Mouse (Mus musculus) E14TG2a.4 (cell line): ENCODE measurements around the gene Tead4.

Experiments used
- CTCF ChIP-seq: conservative IDR thresholded peaks from 2 replicates; pipeline ENCODE4 v1.5.1; 2014; ENCODE audit warnings: low read length
- NANOG ChIP-seq: IDR thresholded peaks from 2 replicates; pipeline ENCODE4 v1.6.1; 2014; ENCODE audit warnings: borderline replicate concordance, low read length, mixed read lengths
- POU5F1 ChIP-seq: IDR thresholded peaks from 2 replicates; pipeline ENCODE4 v1.6.1; 2014; ENCODE audit warnings: low read length, borderline replicate concordance

DNA sequence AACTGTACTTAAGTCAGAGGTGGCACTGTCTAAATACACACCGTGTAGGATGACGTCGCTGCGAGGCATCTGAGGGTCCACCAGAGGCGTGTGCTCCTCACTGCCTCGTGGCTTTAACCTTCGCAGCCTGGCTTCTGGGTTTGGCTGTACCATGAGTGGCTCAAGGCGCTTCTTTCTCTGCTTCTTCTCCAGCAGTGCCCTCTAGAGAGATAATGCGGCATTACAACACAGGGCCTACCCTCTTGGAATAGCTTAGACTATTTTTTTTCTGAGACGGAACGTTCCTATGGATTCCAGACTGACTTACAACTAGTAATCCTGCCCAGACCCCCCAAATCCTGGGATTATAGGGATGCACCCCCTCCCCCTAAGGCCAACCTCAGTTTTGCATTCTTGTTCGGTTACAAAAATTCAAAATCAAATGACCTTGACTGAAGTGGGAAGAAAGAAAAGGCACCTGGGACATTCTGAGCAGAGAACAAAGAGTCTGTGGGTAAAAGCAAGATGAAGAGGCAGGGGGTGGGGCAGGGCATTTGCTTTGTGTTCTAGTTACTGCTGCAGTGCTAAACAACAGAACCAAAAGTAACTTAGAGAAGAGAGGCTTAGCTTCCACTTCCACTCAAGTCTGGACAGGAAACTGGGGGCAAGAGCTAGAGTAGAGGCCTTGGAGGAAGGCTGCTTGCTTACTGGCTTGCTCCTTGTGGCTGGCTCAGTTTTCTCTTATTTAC lies 33.9 kb upstream of the Tead4 start:
- TF ChIP-seq CTCF (peak; percentile 94), NANOG (no peak), POU5F1 (no peak)
